Mouse (Mus musculus): Measurements from ENCODE around the gene Krtap19-5.

Gene Krtap19-5

GRCm38 (mm10) chr16:88896357-88896756 lies at the start of gene Krtap19-5:
Gene Krtap19-5 (minus strand): TSS chr16:88896457.
- DNase-seq (ENCODE audit: low spot score in 2 of 2): no peak

DNA sequence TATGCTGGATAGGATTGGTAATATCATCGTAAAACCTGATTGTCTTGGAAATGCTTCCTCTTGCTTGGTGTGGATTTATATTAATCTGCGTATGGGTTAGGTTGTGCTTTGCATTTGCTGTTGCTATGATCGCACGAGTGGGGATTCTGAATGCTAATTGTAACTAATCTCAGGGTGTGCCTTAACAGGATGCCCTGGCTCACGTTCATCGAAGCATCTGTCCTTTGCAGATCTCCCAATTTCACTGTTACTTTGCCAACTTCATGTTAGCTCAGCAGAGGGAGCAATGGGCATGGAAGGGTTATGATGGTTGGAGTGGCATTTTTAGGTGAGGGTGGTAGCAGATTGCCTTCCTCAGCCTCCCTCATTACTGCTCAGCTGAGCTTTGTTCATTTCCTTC lies 44.8 kb upstream of the Krtap19-5 start:
- no peak for DNase-seq (ENCODE audit: low spot score in 2 of 2)

GRCm38 (mm10) chr16:88938252-88938651 lies 42.0 kb upstream of the Krtap19-5 start:
- no peak for DNase-seq (ENCODE audit: low spot score in 2 of 2)

- no peak for DNase-seq (ENCODE audit: low spot score in 2 of 2)
Measured at GRCm38 (mm10) chr16:88932165-88932564, 35.9 kb upstream of the Krtap19-5 start, which contains the start of gene Krtap19-9b. Gene Krtap19-9b (minus strand): TSS chr16:88932265.

GRCm38 (mm10) chr16:88886870-88887269 lies 9.4 kb downstream of the Krtap19-5 start:
- DNase-seq (ENCODE audit: low spot score in 2 of 2): no peak

DNA sequence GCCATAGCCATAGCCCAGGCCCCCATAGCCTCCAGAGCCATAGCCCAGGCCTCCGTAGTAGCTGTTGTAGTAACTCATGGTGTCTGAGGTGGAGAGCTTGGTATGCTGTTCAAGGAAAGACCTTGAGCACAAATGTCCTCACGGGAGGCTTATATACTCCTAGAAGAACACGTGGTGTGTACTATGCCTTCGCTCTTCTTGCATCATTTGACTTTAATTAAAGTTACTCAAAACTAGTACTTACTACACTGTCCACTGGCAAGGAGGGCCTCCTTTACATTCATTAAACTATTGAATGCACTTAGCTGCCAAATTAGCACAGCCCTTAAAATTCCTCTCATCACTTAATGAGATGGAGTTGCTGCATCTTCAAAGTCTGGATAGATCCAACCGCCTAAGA lies 11.3 kb downstream of the Krtap19-5 start, which contains the start of gene Krtap19-4:
Krtap19-4 (minus strand) TSS at position 101 of the 400 bp plus-strand sequence.
- no peak for DNase-seq (ENCODE audit: low spot score in 2 of 2)

- DNase-seq (ENCODE audit: low spot score in 2 of 2): no peak
Measured at GRCm38 (mm10) chr16:88877938-88878337, 18.3 kb downstream of the Krtap19-5 start, which contains the start of gene Krtap19-3. Gene Krtap19-3 (minus strand): TSS chr16:88878038.

- no peak for DNase-seq (ENCODE audit: low spot score in 2 of 2)
Measured at GRCm38 (mm10) chr16:88874169-88874568, 22.1 kb downstream of the Krtap19-5 start, which contains the start of gene Krtap19-2. Gene Krtap19-2 (minus strand): TSS chr16:88874269.

GRCm38 (mm10) chr16:88869311-88869710 lies 26.9 kb downstream of the Krtap19-5 start, which contains the start of gene Krtap19-1:
Gene Krtap19-1 (minus strand): TSS chr16:88869411.
- DNase-seq (ENCODE audit: low spot score in 2 of 2): no peak

DNA sequence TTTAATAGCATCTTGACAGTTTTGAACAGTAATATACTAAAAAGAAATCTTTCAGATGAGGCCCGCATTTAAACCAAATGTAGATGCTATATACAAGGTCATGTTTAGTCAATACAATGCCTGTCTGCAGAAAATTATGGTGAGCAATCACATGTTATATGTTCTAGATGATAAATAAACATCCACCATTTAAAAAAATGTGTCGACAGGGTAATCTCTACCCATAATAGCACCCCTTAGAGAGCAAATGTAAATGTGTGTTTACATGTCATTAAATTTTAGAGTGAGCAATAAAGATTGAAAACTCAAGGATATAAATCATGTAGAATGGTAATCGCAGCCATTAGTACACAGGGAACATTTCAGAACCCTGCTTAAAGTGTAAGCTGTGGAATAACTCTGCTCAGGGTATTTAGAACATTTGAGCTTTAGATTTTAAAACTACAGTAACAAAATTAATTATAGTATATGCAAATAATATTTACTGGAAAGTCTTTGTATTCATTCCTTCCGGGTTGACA lies 31.3 kb downstream of the Krtap19-5 start:
- no peak for DNase-seq (ENCODE audit: low spot score in 2 of 2)

- no peak for DNase-seq (ENCODE audit: low spot score in 2 of 2)
Measured at GRCm38 (mm10) chr16:88851450-88851849, 44.8 kb downstream of the Krtap19-5 start.

DNA sequence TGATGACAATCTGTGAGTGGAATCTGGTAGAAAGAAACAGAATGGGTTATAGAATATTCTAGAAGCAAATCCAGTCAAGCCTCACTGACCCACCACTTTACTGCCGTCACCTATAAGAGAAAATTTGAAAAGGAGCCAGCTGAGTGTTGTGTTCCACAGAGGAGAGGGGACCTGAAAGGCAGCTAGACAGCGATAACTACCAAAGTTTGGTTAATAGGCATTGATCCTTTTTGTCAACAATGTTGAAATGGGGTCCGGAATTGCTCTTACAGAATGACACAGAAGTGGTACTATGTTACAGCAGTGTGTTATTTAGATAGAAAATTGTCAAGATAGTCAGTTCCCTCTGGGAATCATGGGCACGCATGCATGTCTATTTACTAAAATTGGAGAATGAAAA lies 47.7 kb downstream of the Krtap19-5 start:
- no peak for DNase-seq (ENCODE audit: low spot score in 2 of 2)

DNA sequence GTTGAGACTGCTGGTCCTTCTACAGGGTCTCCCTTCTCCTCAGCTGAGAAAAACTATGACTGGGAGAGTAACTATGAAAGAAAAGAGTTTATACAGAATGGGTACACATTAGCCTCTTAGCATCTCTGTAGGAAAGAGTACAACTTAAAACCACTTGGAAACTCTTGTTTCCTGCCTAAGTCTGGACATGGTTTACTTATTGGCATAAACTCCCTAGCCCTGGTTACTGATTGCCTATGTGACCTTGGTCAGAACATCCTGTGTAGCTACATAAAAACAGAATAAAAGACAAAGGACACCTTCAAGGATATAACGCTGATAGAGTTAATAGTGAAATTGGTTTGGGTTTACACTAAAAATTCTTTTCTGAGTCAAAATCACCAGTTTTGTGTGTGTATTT lies 48.9 kb downstream of the Krtap19-5 start:
- no peak for DNase-seq (ENCODE audit: low spot score in 2 of 2)

Data from frontal cortex, postnatal 25 days (tissue).